Mouse (Mus musculus) hindbrain, embryonic 15.5 days (tissue): ENCODE results near the gene Aamp. TPM values are rescaled to one million over a fixed set of nuclear protein-coding genes. Genes with fewer than 3 reads are reported as not detected.
"Not testable (repeated sequence)": the region's sequence is repeated elsewhere in the genome, so short reads cannot be mapped to it uniquely, and the experiment has no call there.

Source experiments
- ATAC-seq: fragments of 200-750 bp; cut with Nextera tagmentation; 2 replicates; pipeline ENCODE4 v1.8.0; 2017; ENCODE audit warnings: low read depth, moderate number of reproducible peaks, moderate TSS enrichment; ENCODE audit not compliant: low FRiP score
- H3K27ac ChIP-seq: fragments of 300-500 bp; sonication (generic); replicated peaks from 2 replicates; pipeline ENCODE4 v1.5.1; 2015; ENCODE audit warnings: mild to moderate bottlenecking, inconsistent platforms
- H3K27me3 ChIP-seq: fragments of 300-500 bp; sonication (generic); 2 replicates; pipeline ENCODE4 v1.6.1; 2015; ENCODE audit warnings: control low read depth, inconsistent platforms
- H3K36me3 ChIP-seq: fragments of 300-500 bp; sonication (generic); 2 replicates; pipeline ENCODE4 v1.6.1; 2015; ENCODE audit warnings: control low read depth, inconsistent platforms
- H3K4me1 ChIP-seq: fragments of 300-500 bp; sonication (generic); replicated peaks from 2 replicates; pipeline ENCODE4 v1.6.1; 2015; ENCODE audit warnings: control low read depth, inconsistent platforms
- H3K4me2 ChIP-seq: fragments of 300-500 bp; sonication (generic); 2 replicates; pipeline ENCODE4 v1.6.1; 2015; ENCODE audit warnings: moderate library complexity, mild to moderate bottlenecking, inconsistent platforms
- H3K4me3 ChIP-seq: fragments of 300-500 bp; sonication (generic); 2 replicates; pipeline ENCODE4 v1.5.1; 2015; ENCODE audit warnings: mild to moderate bottlenecking, inconsistent platforms
- H3K9ac ChIP-seq: fragments of 300-500 bp; sonication (generic); 2 replicates; pipeline ENCODE4 v1.6.1; 2015; ENCODE audit warnings: inconsistent platforms
- H3K9me3 ChIP-seq: fragments of 300-500 bp; sonication (generic); 2 replicates; pipeline ENCODE4 v1.6.1; 2016; ENCODE audit warnings: control low read depth, inconsistent platforms
- WGBS: fragments of 180-500 bp; shearing (Covaris S2); methylation state at CpG from one replicate; pipeline ENCODE4 v1.1.7; 2015; 5-methylcytosine and 5-hydroxymethylcytosine counted together
- polyA plus RNA-seq: library from polyadenylated mRNA; unstranded; fragments of >200 nt; fragmentation: Nextera tagmentation; extraction: Ambion mirVana; gene quantifications from 2 replicates; pipeline ENCODE4 v1.2.1, GENCODE M21; 2015

Aamp gene
- polyA plus RNA-seq, 1 experiment from 2014 or later: 217 TPM

- H3K27ac ChIP-seq: no peak overlapping the region
- ATAC-seq: no peak
- H3K4me2 ChIP-seq: no peak overlapping the region
- no peaks in the 10 kb centered on the region for H3K9me3 ChIP-seq
- H3K4me3 ChIP-seq: no peak overlapping the region
- peaks cover 37% of the 10 kb centered on the region for H3K4me1 ChIP-seq
- H3K36me3 ChIP-seq: 0 out of 2 replicates have a peak, but pooled peaks cover 3% of the 10 kb centered on the region
- H3K9ac ChIP-seq: no peak overlapping the region
- WGBS: 82% methylated on average over 4 of the region's 4 CpGs
- no peaks in the 10 kb centered on the region for H3K27me3 ChIP-seq
Measured at GRCm38 (mm10) chr1:74288327-74288726, 3.8 kb upstream of the Aamp start.

- H3K4me3 ChIP-seq, H3K9me3 ChIP-seq, H3K4me2 ChIP-seq, H3K27me3 ChIP-seq, H3K9ac ChIP-seq, ATAC-seq, H3K27ac ChIP-seq, H3K36me3 ChIP-seq: not testable (repeated sequence)
- 55% methylated on average over 16 of the region's 17 CpGs for WGBS
- peaks cover 45% of the 10 kb centered on the region for H3K4me1 ChIP-seq
Measured at GRCm38 (mm10) chr1:74286869-74287607, 2.5 kb upstream of the Aamp start.

GRCm38 (mm10) chr1:74285212-74286010 is 873 bp upstream of the Aamp start:
- Histone ChIP-seq H3K9ac (peak overlapping the region; percentile 69), H3K4me2 (peak overlapping the region; percentile 73), H3K4me1 (peaks cover 46% of the 10 kb centered on the region), H3K27me3 (no peaks in the 10 kb centered on the region), H3K9me3 (no peaks in the 10 kb centered on the region), H3K4me3 (peak overlapping the region; percentile 86), H3K27ac (peak overlapping the region; percentile 52), H3K36me3 (peaks cover 19% of the 10 kb centered on the region)
- WGBS: 4% methylated on average over 23 of the region's 23 CpGs
- ATAC-seq: no peak

- H3K4me3 ChIP-seq: peak overlapping the region; percentile 86
- 14% methylated on average over 15 of the region's 15 CpGs for WGBS
- ATAC-seq: peak; percentile 31
- peaks cover 38% of the 10 kb centered on the region for H3K4me1 ChIP-seq
- H3K27me3 ChIP-seq: no peaks in the 10 kb centered on the region
- no peaks in the 10 kb centered on the region for H3K9me3 ChIP-seq
- H3K27ac ChIP-seq: peak overlapping the region; percentile 83
- H3K36me3 ChIP-seq: peaks cover 30% of the 10 kb centered on the region
- H3K4me2 ChIP-seq: peak overlapping the region; percentile 87
- H3K9ac ChIP-seq: peak overlapping the region; percentile 81
Measured at GRCm38 (mm10) chr1:74283686-74284463, 663 bp downstream of the Aamp start.

DNA sequence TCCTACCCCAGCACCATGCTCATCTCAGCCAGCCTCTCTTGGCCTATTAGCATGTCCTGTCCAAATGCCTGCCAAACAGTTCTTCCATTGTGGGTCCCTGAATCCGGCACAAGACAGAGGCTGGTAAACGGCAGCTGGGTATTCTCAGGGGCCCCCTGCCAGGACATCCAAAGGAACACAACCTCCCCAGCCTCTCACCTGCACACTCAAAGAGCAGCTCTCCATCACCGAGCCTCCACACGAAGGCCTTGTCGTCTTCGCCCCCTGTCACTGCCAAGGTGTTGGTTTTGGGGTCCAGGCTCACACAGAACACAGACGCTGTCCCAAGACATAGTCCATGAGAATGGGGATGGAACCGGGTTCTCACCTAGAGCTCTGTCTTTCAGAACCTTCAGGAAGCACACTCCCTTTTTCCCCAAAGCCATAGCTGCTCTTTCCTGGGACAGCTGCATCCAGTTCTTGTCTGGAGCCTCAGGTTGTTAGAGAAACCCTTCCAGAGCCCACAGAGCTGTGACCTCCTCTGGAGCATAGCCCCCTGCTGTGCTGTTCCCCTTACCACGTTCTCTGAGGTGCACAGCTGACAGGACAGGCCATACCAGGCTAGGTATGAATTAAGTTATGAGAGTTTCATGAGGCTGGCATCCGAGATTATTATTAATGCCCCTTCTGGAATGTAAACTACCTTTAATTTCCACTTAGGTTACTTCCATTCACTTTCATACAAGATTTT is 1.5 kb downstream of the Aamp start:
- Histone ChIP-seq H3K27ac (no peak overlapping the region), H3K4me3 (no peak overlapping the region), H3K9ac (0 out of 2 replicates have a peak overlapping the region, but pooled peaks have one; percentile 3), H3K27me3 (no peaks in the 10 kb centered on the region), H3K4me1 (peaks cover 38% of the 10 kb centered on the region), H3K36me3 (peaks cover 30% of the 10 kb centered on the region), H3K4me2 (peak overlapping the region; percentile 87), H3K9me3 (no peaks in the 10 kb centered on the region)
- WGBS: 86% methylated on average over 10 of the region's 10 CpGs
- ATAC-seq: no peak

DNA sequence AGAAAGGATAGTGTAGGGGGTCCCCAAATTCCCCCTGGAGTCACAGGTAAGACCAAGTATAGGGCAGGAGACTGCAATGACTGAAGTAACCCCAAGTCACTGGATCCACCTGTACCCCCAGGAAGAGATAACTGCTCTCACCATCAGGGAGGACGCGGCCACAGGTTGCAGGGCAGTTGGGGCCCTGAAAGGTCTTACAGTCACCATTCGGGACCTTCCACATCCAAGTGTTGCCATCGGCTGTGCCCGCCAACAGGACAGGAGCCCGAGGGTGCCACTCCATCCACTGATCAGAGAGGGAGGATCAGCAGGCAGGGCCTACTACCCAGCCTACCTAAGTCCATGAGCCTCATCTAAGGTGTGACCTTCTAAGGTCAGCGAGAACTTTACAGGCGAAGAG is 2.7 kb downstream of the Aamp start:
- H3K9me3 ChIP-seq: no peaks in the 10 kb centered on the region
- ATAC-seq: no peak
- peaks cover 35% of the 10 kb centered on the region for H3K4me1 ChIP-seq
- H3K27me3 ChIP-seq: no peaks in the 10 kb centered on the region
- no peak overlapping the region for H3K9ac ChIP-seq
- 99% methylated on average over 8 of the region's 8 CpGs for WGBS
- no peak overlapping the region for H3K4me2 ChIP-seq
- no peak overlapping the region for H3K27ac ChIP-seq
- peaks cover 30% of the 10 kb centered on the region for H3K36me3 ChIP-seq
- H3K4me3 ChIP-seq: no peak overlapping the region

- Histone ChIP-seq H3K4me3 (no peak overlapping the region), H3K9me3 (no peaks in the 10 kb centered on the region), H3K9ac (no peak overlapping the region), H3K4me2 (no peak overlapping the region), H3K4me1 (peaks cover 33% of the 10 kb centered on the region), H3K36me3 (peaks cover 30% of the 10 kb centered on the region), H3K27me3 (no peaks in the 10 kb centered on the region), H3K27ac (no peak overlapping the region)
- no peak for ATAC-seq
- WGBS: 100% methylated on average over 2 of the region's 2 CpGs
Measured at GRCm38 (mm10) chr1:74281372-74281771, 3.2 kb downstream of the Aamp start.

GRCm38 (mm10) chr1:74280591-74281325 is 3.8 kb downstream of the Aamp start:
- H3K27ac ChIP-seq: no peak overlapping the region
- 95% methylated on average over 14 of the region's 14 CpGs for WGBS
- peaks cover 30% of the 10 kb centered on the region for H3K36me3 ChIP-seq
- no peak overlapping the region for H3K9ac ChIP-seq
- peaks cover 27% of the 10 kb centered on the region for H3K4me1 ChIP-seq
- no peaks in the 10 kb centered on the region for H3K9me3 ChIP-seq
- H3K4me3 ChIP-seq: no peak overlapping the region
- no peaks in the 10 kb centered on the region for H3K27me3 ChIP-seq
- no peak for ATAC-seq
- no peak overlapping the region for H3K4me2 ChIP-seq

DNA sequence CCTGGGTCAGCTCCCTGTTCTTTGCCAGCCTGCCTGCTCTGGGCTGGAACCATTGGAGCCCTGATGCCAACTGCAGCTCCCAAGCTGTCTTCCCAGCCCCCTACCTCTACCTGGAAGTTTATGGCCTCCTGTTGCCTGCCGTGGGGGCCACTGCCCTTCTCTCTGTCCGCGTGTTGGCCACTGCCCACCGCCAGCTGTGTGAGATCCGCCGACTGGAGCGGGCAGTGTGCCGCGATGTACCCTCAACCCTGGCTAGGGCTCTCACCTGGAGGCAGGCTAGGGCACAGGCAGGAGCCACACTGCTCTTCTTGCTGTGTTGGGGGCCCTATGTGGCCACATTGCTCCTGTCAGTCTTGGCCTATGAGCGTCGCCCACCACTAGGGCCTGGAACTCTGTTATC is 5.5 kb downstream of the Aamp start:
- Histone ChIP-seq H3K4me3 (no peak overlapping the region), H3K27ac (no peak overlapping the region), H3K4me2 (no peak overlapping the region), H3K9me3 (no peaks in the 10 kb centered on the region), H3K9ac (no peak overlapping the region), H3K27me3 (no peaks in the 10 kb centered on the region), H3K36me3 (peaks cover 30% of the 10 kb centered on the region), H3K4me1 (peaks cover 22% of the 10 kb centered on the region)
- 90% methylated on average over 11 of the region's 11 CpGs for WGBS
- no peak for ATAC-seq

- no peak within 1 kb of the TSS for H3K27ac ChIP-seq
- peaks cover 30% of the 10 kb centered on the region for H3K36me3 ChIP-seq
- H3K4me2 ChIP-seq: no peak within 1 kb of the TSS
- H3K9ac ChIP-seq: no peak within 1 kb of the TSS
- no peak within 1 kb of the TSS for H3K4me3 ChIP-seq
- peaks cover 18% of the 10 kb centered on the region for H3K4me1 ChIP-seq
- no peak for ATAC-seq
- WGBS: 92% methylated on average over 10 of the region's 10 CpGs
- no peaks in the 10 kb centered on the region for H3K27me3 ChIP-seq
- no peaks in the 10 kb centered on the region for H3K9me3 ChIP-seq
Measured at GRCm38 (mm10) chr1:74278538-74278937, 6.0 kb downstream of the Aamp start, which contains the start of gene Gpbar1. Gene Gpbar1 (plus strand): TSS chr1:74278550.
